8 mouse cellular contexts compared by ENCODE assay signal in the genomic region with DNA sequence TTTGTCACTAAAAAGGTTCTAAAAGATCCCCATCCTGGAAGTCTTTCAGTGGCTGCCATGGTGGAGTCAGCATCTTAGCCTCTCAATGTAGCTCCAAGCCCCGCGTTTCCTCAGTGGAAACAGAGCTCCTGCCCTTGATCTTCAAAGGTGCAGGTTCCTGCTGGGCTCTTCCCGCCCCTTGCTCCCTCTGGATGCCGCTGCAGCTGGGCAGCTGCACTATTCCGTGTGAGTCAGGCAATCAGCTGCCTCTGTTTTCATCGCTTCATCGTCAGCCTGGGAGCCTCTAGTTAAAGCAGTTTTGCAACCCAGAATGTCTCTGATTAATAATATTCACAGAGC. TPM values are rescaled to one million over a fixed set of nuclear protein-coding genes. Genes with fewer than 3 reads are reported as not detected.
A peak's percentile ranks its signal among the peaks of the same experiment; 100 is the strongest.
DNase-seq lines count a peak whose midpoint lies in the region; ATAC-seq lines count a peak whose summit lies in the region.

No protein-coding gene starts in this region.

- no peak overlapping the region for H3K9ac ChIP-seq in lung, embryonic 15.5 days
- no peak overlapping the region for H3K9ac ChIP-seq in hindbrain, embryonic 13.5 days
- H3K9ac ChIP-seq in midbrain, embryonic 16.5 days (ENCODE audit: low read depth, low read length): no peak overlapping the region

- no peaks in the 10 kb centered on the region for H3K9me3 ChIP-seq in lung, embryonic 15.5 days
- H3K9me3 ChIP-seq in hindbrain, embryonic 13.5 days: no peaks in the 10 kb centered on the region
- no peaks in the 10 kb centered on the region for H3K9me3 ChIP-seq in midbrain, embryonic 16.5 days (replicated peaks; ENCODE audit: control insufficient read depth, low read length, poor library complexity, severe bottlenecking)
- H3K9me3 ChIP-seq in forebrain, embryonic 10.5 days: no peaks in the 10 kb centered on the region

- H3K4me2 ChIP-seq in lung, embryonic 15.5 days: peak overlapping the region; percentile 41
- 0 out of 2 replicates have a peak overlapping the region, but pooled peaks have one; percentile 8 for H3K4me2 ChIP-seq in hindbrain, embryonic 13.5 days
- peak overlapping the region; percentile 19 for H3K4me2 ChIP-seq in midbrain, embryonic 16.5 days (ENCODE audit: low read length)

- H3K36me3 ChIP-seq in lung, embryonic 15.5 days: no peaks in the 10 kb centered on the region
- H3K36me3 ChIP-seq in hindbrain, embryonic 13.5 days: no peaks in the 10 kb centered on the region
- no peaks in the 10 kb centered on the region for H3K36me3 ChIP-seq in midbrain, embryonic 16.5 days (ENCODE audit: control insufficient read depth, insufficient read depth, low read length)
- no peaks in the 10 kb centered on the region for H3K36me3 ChIP-seq in forebrain, embryonic 10.5 days (replicated peaks)

- H3K27ac ChIP-seq in lung, embryonic 15.5 days: peak overlapping the region; percentile 68
- H3K27ac ChIP-seq in hindbrain, embryonic 13.5 days: no peak overlapping the region
- H3K27ac ChIP-seq in midbrain, embryonic 16.5 days (ENCODE audit: low read length): peak overlapping the region; percentile 49; the same call in 1 of the 2 replicates
- H3K27ac ChIP-seq in forebrain, embryonic 10.5 days: no peak overlapping the region

- DNase-seq in cerebellum, adult 9-11 months: peak; percentile 6
- no peak for DNase-seq in cerebellum, adult 11-12 months
- DNase-seq in lung, adult 18-20 months: no peak
- DNase-seq in spleen, postnatal 4 days (ENCODE audit: low spot score in 2 of 2): no peak
- DNase-seq in forebrain, embryonic 10.5 days (ENCODE audit: extremely low spot score, low spot score): no peak

- WGBS in lung, embryonic 15.5 days: 10% methylated on average over 7 of the region's 7 CpGs
- WGBS in hindbrain, embryonic 13.5 days: 18% methylated on average over 7 of the region's 7 CpGs
- WGBS in midbrain, embryonic 16.5 days: 13% methylated on average over 7 of the region's 7 CpGs
- 27% methylated on average over 7 of the region's 7 CpGs for WGBS in forebrain, embryonic 10.5 days

- no peaks in the 10 kb centered on the region for H3K27me3 ChIP-seq in lung, embryonic 15.5 days
- H3K27me3 ChIP-seq in hindbrain, embryonic 13.5 days: no peaks in the 10 kb centered on the region
- no peaks in the 10 kb centered on the region for H3K27me3 ChIP-seq in midbrain, embryonic 16.5 days (ENCODE audit: control insufficient read depth, insufficient read depth, low read depth, low read length)
- no peaks in the 10 kb centered on the region; the same call in 1 of the 2 replicates for H3K27me3 ChIP-seq in forebrain, embryonic 10.5 days (ENCODE audit: poor library complexity, severe bottlenecking)

- H3K4me3 ChIP-seq in lung, embryonic 15.5 days: no peak overlapping the region
- no peak overlapping the region for H3K4me3 ChIP-seq in hindbrain, embryonic 13.5 days
- no peak overlapping the region for H3K4me3 ChIP-seq in midbrain, embryonic 16.5 days (ENCODE audit: low read depth, low read length)
- no peak overlapping the region for H3K4me3 ChIP-seq in forebrain, embryonic 10.5 days

- H3K4me1 ChIP-seq in lung, embryonic 15.5 days: peaks cover 9% of the 10 kb centered on the region; the same call in 1 of the 2 replicates
- no peaks in the 10 kb centered on the region for H3K4me1 ChIP-seq in hindbrain, embryonic 13.5 days (replicated peaks)
- peaks cover 3% of the 10 kb centered on the region; the same call in 1 of the 2 replicates for H3K4me1 ChIP-seq in midbrain, embryonic 16.5 days (ENCODE audit: control insufficient read depth, insufficient read depth, low read length)
- peaks cover 14% of the 10 kb centered on the region; the same call in 1 of the 2 replicates for H3K4me1 ChIP-seq in forebrain, embryonic 10.5 days

- no peak for ATAC-seq in lung, embryonic 15.5 days (ENCODE audit: borderline replicate concordance, extremely low read depth, low FRiP score, low TSS enrichment)
- ATAC-seq in hindbrain, embryonic 13.5 days (ENCODE audit: low FRiP score): no peak
- ATAC-seq in midbrain, embryonic 16.5 days: peak; percentile 64; the same call in 1 of the 2 replicates

RNA-seq across cellular contexts. Expression of a gene that starts 34.9 kb away (rescaled TPM):
- 2.9 and 3.5 TPM in 2 replicates for polyA plus RNA-seq in lung, embryonic 15.5 days (2015; fragmentation: Nextera tagmentation; extraction: Ambion mirVana)
- polyA plus RNA-seq in hindbrain, embryonic 13.5 days (2015; fragmentation: Nextera tagmentation; extraction: Ambion mirVana): 1.4 and 2.5 TPM in 2 replicates
- polyA plus RNA-seq in midbrain, embryonic 16.5 days (2015; fragmentation: Nextera tagmentation; extraction: Ambion mirVana): 2.0 and 2.5 TPM in 2 replicates
- polyA plus RNA-seq in forebrain, embryonic 10.5 days (2016; fragmentation: Nextera tagmentation; extraction: Ambion mirVana): 3.3 and 4.3 TPM in 2 replicates

RNA-seq across cellular contexts. Expression of a gene that starts 51.1 kb away (rescaled TPM):
- 4.1 and 5.3 TPM in 2 replicates for polyA plus RNA-seq in lung, embryonic 15.5 days (2015; fragmentation: Nextera tagmentation; extraction: Ambion mirVana)
- polyA plus RNA-seq in hindbrain, embryonic 13.5 days (2015; fragmentation: Nextera tagmentation; extraction: Ambion mirVana): 0.71 and 1.5 TPM in 2 replicates
- polyA plus RNA-seq in midbrain, embryonic 16.5 days (2015; fragmentation: Nextera tagmentation; extraction: Ambion mirVana): 0.53 and 0.69 TPM in 2 replicates
- polyA plus RNA-seq in forebrain, embryonic 10.5 days (2016; fragmentation: Nextera tagmentation; extraction: Ambion mirVana): 0.30 and 0.50 TPM in 2 replicates

Comparison
In these comparisons a context has a peak if more than half of its experiments do, and no peak if none do; other contexts are left out.
1. H3K27ac ChIP-seq: peak in lung, embryonic 15.5 days (single experiment) and midbrain, embryonic 16.5 days (single experiment); none in hindbrain, embryonic 13.5 days (single experiment) and forebrain, embryonic 10.5 days (single experiment).
2. Peak in every context shown above with its lines, with median percentiles within 50 percentile points of each other: H3K4me2 ChIP-seq.